Mouse (Mus musculus) midbrain, embryonic 12.5 days (tissue): Measurements from ENCODE around the gene Gorab. TPM values are rescaled to one million over a fixed set of nuclear protein-coding genes. Genes with fewer than 3 reads are reported as not detected.

ENCODE experiments used
- ATAC-seq: fragments of 200-750 bp; cut with Nextera tagmentation; 2 replicates; pipeline ENCODE4 v1.8.0; 2017; ENCODE audit warnings: low read depth, moderate TSS enrichment, moderate library complexity; ENCODE audit not compliant: low FRiP score
- H3K27ac ChIP-seq: fragments of 300-500 bp; sonication (generic); replicated peaks from 2 replicates; pipeline ENCODE4 v1.5.1; 2016; ENCODE audit warnings: mild to moderate bottlenecking
- H3K27me3 ChIP-seq: fragments of 300-500 bp; sonication (generic); 2 replicates; pipeline ENCODE4 v1.6.1; 2016; ENCODE audit warnings: mild to moderate bottlenecking
- H3K36me3 ChIP-seq: fragments of 300-500 bp; sonication (generic); 2 replicates; pipeline ENCODE4 v1.6.1; 2016
- H3K4me1 ChIP-seq: fragments of 300-500 bp; sonication (generic); 2 replicates; pipeline ENCODE4 v1.6.1; 2016
- H3K4me2 ChIP-seq: fragments of 300-500 bp; sonication (generic); replicated peaks from 2 replicates; pipeline ENCODE4 v1.6.1; 2016; ENCODE audit warnings: mild to moderate bottlenecking, moderate library complexity
- H3K4me3 ChIP-seq: fragments of 300-500 bp; sonication (generic); 2 replicates; pipeline ENCODE4 v1.5.1; 2016; ENCODE audit warnings: mild to moderate bottlenecking
- H3K9ac ChIP-seq: fragments of 300-500 bp; sonication (generic); replicated peaks from 2 replicates; pipeline ENCODE4 v1.6.1; 2016; ENCODE audit warnings: mild to moderate bottlenecking, moderate library complexity
- H3K9me3 ChIP-seq: fragments of 300-500 bp; sonication (generic); 2 replicates; pipeline ENCODE4 v1.6.1; 2016; ENCODE audit warnings: mild to moderate bottlenecking
- WGBS: fragments of 180-500 bp; shearing (Covaris S2); methylation state at CpG from one replicate; pipeline ENCODE4 v1.1.7; 2016; 5-methylcytosine and 5-hydroxymethylcytosine counted together
- polyA plus RNA-seq: library from polyadenylated mRNA; unstranded; fragments of >200 nt; fragmentation: Nextera tagmentation; extraction: Ambion mirVana; gene quantifications from 2 replicates; pipeline ENCODE4 v1.2.1, GENCODE M21; 2016

The Gorab gene
- polyA plus RNA-seq, 1 experiment from 2014 or later = 28.0 TPM

DNA sequence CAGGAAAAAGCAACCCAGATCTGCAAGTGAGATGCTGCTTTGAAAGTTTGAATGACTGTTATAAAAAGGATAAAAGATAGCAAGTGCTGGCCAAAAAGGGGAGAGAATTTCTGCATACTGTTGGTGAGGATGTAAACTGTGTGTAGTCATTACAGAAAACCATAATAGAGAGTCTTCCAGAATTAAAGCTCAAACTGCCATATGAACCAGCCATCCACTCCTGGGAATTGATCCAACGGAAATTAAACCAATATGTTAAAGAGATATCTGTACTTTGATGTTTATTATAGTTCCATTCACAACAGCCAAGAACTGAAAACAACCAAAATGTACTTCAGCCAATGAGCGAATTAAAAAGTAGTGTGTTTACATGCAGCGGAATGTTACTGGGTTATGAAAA is 52.5 kb downstream of the Gorab start:
- Histone ChIP-seq H3K4me2 (no peak overlapping the region), H3K36me3 (no peaks in the 10 kb centered on the region), H3K27me3 (no peaks in the 10 kb centered on the region), H3K4me3 (no peak overlapping the region), H3K4me1 (no peaks in the 10 kb centered on the region), H3K27ac (no peak overlapping the region), H3K9ac (no peak overlapping the region), H3K9me3 (no peaks in the 10 kb centered on the region)
- 87% methylated on average over 3 of the region's 3 CpGs for WGBS
- no peak for ATAC-seq

DNA sequence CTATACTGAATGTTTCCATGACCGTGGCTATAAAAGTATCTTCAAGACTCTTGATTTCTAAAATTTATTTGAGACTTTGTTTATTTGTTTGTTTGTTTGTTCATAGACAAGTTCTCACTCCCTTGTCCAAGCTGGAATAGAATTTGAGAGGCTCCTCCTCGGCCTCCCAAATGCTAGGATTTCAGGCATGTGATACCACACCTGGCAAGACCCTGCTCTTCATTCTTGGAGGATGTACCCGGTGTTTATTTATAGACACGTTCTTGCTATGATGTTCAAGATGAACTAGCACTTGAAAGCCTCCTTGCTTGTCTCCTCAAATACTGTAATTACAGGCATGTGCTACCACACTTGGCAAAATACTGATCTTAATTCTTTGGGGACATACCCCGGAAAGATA is 57.9 kb downstream of the Gorab start:
- Histone ChIP-seq H3K4me3 (no peak overlapping the region), H3K9ac (no peak overlapping the region), H3K9me3 (no peaks in the 10 kb centered on the region), H3K4me1 (no peaks in the 10 kb centered on the region), H3K27ac (no peak overlapping the region), H3K36me3 (no peaks in the 10 kb centered on the region), H3K4me2 (no peak overlapping the region), H3K27me3 (no peaks in the 10 kb centered on the region)
- no peak for ATAC-seq
- WGBS = 82% methylated on average over 5 of the region's 5 CpGs

DNA sequence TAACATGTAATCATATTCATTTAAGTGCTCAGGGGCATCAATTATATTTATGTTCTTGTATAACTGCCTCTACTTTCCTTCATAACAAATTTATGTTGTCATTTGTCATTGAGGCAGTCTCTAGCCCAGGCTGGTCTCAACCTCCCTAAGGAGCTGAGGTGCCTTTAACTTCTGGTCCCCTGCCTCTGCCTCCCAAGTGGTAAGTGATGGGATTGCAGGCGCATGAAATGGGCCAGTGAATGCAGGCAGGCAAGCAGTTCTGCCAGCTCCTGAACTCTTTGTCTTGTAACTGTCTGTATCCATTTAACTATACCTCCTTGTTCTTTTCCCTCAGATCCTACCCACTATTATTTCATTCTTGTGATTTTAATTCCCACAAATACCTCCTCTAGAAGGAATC is 58.5 kb downstream of the Gorab start:
- Histone ChIP-seq H3K4me2 (no peak overlapping the region), H3K4me3 (no peak overlapping the region), H3K27me3 (no peaks in the 10 kb centered on the region), H3K36me3 (no peaks in the 10 kb centered on the region), H3K27ac (no peak overlapping the region), H3K4me1 (no peaks in the 10 kb centered on the region), H3K9me3 (no peaks in the 10 kb centered on the region), H3K9ac (no peak overlapping the region)
- no peak for ATAC-seq
- 27% methylated on average over 1 of the region's 1 CpGs for WGBS

DNA sequence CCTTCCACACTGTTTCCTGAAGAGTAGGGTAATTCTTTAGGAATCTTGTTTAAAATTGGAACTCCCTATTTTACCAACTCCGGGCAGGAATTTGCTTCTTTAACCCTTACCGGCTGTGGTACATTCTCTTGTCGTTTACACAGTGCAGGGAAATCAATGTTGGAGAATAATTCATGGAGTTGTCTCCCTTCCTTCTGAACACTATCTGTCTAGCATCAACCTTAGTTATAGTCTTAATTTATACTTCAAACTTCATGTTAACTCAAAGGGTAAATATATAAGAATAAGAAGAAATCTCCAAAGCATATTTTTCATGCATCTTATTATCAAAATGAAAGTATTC is 64.3 kb downstream of the Gorab start:
- no peak for ATAC-seq
- no peaks in the 10 kb centered on the region for H3K4me1 ChIP-seq
- no peak overlapping the region for H3K4me3 ChIP-seq
- 87% methylated on average over 3 of the region's 3 CpGs for WGBS
- H3K4me2 ChIP-seq = no peak overlapping the region
- no peaks in the 10 kb centered on the region for H3K9me3 ChIP-seq
- no peak overlapping the region for H3K27ac ChIP-seq
- H3K27me3 ChIP-seq = no peaks in the 10 kb centered on the region
- no peak overlapping the region for H3K9ac ChIP-seq
- H3K36me3 ChIP-seq = no peaks in the 10 kb centered on the region

DNA sequence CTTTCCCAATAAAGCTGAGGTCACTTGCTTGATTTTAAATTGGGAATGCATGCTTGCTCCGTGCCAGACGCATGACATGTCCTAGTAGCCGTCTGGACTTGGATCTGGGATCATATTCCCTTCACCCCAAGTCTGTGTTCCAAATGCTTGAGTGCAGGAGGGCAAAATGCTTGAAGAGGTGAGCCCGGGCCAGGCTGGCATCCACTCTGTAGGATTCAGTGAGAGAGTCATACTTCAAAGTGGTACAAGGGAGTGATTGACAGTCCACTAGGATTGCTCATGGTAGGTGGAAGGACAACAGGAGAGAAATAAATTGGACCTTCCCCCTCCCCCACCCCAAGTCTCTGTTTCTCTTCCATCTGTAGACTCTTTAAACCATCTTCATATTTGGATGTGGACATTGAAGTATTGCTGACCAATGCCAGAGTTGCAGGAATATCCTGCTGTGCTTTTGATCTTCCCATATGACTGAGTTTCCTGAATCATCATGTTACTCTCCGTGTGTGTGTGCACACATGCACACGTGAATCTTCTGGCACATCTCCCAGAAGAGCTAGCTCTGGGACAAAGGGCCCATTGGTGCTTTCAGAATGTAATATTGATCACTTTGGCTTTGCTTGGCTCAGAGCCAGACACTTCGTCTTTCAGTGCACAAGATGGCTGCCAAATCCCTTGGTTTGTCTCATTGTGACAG is 64.8 kb downstream of the Gorab start:
- ATAC-seq = peak; percentile 76
- Histone ChIP-seq H3K27ac (no peak overlapping the region), H3K27me3 (no peaks in the 10 kb centered on the region), H3K9me3 (no peaks in the 10 kb centered on the region), H3K4me1 (no peaks in the 10 kb centered on the region), H3K4me3 (no peak overlapping the region), H3K9ac (no peak overlapping the region), H3K36me3 (no peaks in the 10 kb centered on the region), H3K4me2 (no peak overlapping the region)
- 63% methylated on average over 7 of the region's 7 CpGs for WGBS

DNA sequence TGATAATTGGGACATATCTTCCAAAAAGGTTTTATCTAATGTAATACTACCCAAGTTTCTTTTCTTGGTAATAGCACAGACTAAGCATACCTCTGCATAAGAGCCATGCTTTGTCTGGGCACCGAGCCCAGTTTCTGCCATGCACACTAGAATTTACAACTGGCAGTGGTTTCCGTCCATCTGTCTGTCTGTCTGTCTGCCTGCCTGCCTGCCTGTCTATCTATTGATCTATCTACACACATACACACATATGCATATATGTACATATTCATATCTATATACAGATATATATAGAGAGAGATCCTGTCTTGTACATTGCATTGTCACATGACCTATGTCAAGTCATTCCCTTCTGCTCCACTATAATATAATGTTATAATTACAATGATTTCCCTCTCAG is 65.6 kb downstream of the Gorab start:
- no peaks in the 10 kb centered on the region for H3K4me1 ChIP-seq
- WGBS = 91% methylated on average over 2 of the region's 2 CpGs
- ATAC-seq = no peak
- H3K4me2 ChIP-seq = no peak overlapping the region
- H3K9me3 ChIP-seq = no peaks in the 10 kb centered on the region
- H3K27me3 ChIP-seq = no peaks in the 10 kb centered on the region
- H3K36me3 ChIP-seq = no peaks in the 10 kb centered on the region
- no peak overlapping the region for H3K9ac ChIP-seq
- no peak overlapping the region for H3K4me3 ChIP-seq
- H3K27ac ChIP-seq = no peak overlapping the region

Other genes with a start within 250 kb of the Gorab start
- gene Prrx1, start 90.0 kb downstream of the Gorab start, polyA plus RNA-seq = 19.5 and 25.4 TPM in 2 replicates